Mouse (Mus musculus) olfactory bulb, adult 2 months (tissue): ENCODE measurements around the gene Usp43.

Source experiments
- CTCF ChIP-seq: fragments of 200-500 bp; IDR thresholded peaks from 2 replicates; pipeline ENCODE4 v1.5.1; 2012; ENCODE audit warnings: low read depth, mild to moderate bottlenecking, low read length, moderate library complexity; ENCODE audit not compliant: insufficient read depth
- POLR2A ChIP-seq: fragments of 200-500 bp; IDR thresholded peaks from 2 replicates; pipeline ENCODE4 v1.6.1; 2012; ENCODE audit warnings: mild to moderate bottlenecking, low read depth, low read length, moderate library complexity; ENCODE audit not compliant: insufficient read depth

DNA sequence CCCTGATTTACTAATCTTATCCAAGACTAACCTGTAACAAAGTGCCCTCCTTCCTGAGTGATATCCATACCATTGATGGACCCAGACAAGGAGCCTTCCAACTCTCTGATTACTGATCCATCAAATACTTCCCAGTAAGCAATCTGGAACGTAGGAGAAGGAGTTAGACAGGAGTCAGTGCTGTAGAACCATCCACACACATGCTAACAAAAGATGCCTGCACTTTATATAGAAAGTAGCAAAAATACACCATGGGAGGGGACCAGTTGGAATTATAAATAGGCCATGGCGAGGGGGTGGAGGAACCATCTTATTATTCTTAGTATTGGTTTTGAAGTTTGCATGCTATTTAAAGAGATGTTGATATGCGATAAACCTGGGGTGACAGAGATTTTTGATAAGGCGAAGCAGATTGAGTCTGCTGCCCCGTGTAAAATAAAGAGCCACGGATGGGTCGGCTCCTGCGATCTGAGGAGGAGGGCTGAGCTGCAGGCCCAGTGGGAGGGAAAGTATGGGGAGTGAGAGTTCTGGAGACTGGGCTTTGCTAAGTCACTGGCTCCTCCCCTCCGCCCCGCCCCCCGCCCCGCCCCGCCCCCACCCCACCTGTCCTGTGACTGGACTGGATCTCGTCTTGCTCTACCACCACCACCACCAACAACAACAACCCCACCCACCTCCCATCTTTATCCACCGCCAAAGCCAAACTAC is 4.5 kb upstream of the Usp43 start:
- TF ChIP-seq POLR2A, result no peak
- no peak for TF ChIP-seq CTCF
